Mouse (Mus musculus) heart, adult 2 months (tissue): Measurements from ENCODE around the gene Gsdmc4.

ENCODE experiments used
- CTCF ChIP-seq: fragments of 200-600 bp; IDR thresholded peaks from 2 replicates; pipeline ENCODE4 v1.8.1; 2022; ENCODE audit warnings: antibody characterized with exemption, mild to moderate bottlenecking, moderate library complexity
- POLR2A ChIP-seq: fragments of 200-500 bp; IDR thresholded peaks from 2 replicates; pipeline ENCODE4 v1.6.1; 2011; ENCODE audit warnings: mild to moderate bottlenecking, low read depth, low read length, control low read depth; ENCODE audit not compliant: insufficient read depth

GRCm38 (mm10) chr15:63926201-63926600, 14.1 kb upstream of the Gsdmc4 start:
- no peak for TF ChIP-seq POLR2A
- TF ChIP-seq CTCF, result no peak
